Mouse (Mus musculus) hindbrain, embryonic 10.5 days (tissue): ENCODE measurements around the gene Ssh2. TPM values are rescaled to one million over a fixed set of nuclear protein-coding genes. Genes with fewer than 3 reads are reported as not detected.
"Not testable (repeated sequence)": the region's sequence is repeated elsewhere in the genome, so short reads cannot be mapped to it uniquely, and the experiment has no call there.

Experiments
- DNase-seq: peaks from one replicate; pipeline ENCODE4 v3.0.0-alpha.2; 2017; ENCODE audit warnings: low spot score
- H3K27ac ChIP-seq: fragments of 300-500 bp; sonication (generic); 2 replicates; pipeline ENCODE4 v1.5.1; 2016; ENCODE audit warnings: mild to moderate bottlenecking, moderate library complexity
- H3K27me3 ChIP-seq: fragments of 300-500 bp; sonication (generic); 2 replicates; pipeline ENCODE4 v1.6.1; 2016; ENCODE audit warnings: mild to moderate bottlenecking; ENCODE audit not compliant: poor library complexity, insufficient read depth, severe bottlenecking
- H3K36me3 ChIP-seq: fragments of 300-500 bp; sonication (generic); 2 replicates; pipeline ENCODE4 v1.6.1; 2016; ENCODE audit warnings: mild to moderate bottlenecking, moderate library complexity
- H3K4me1 ChIP-seq: fragments of 300-500 bp; sonication (generic); replicated peaks from 2 replicates; pipeline ENCODE4 v1.6.1; 2016; ENCODE audit warnings: mild to moderate bottlenecking
- H3K4me3 ChIP-seq: fragments of 300-500 bp; sonication (generic); 2 replicates; pipeline ENCODE4 v1.5.1; 2016; ENCODE audit warnings: mild to moderate bottlenecking, moderate library complexity
- H3K9me3 ChIP-seq: fragments of 300-500 bp; sonication (generic); 2 replicates; pipeline ENCODE4 v1.6.1; 2016; ENCODE audit warnings: mild to moderate bottlenecking, moderate library complexity
- WGBS: fragments of 180-500 bp; shearing (Covaris S2); methylation state at CpG from one replicate; pipeline ENCODE4 v1.1.7; 2016; 5-methylcytosine and 5-hydroxymethylcytosine counted together
- polyA plus RNA-seq: library from polyadenylated mRNA; unstranded; fragments of >200 nt; fragmentation: Nextera tagmentation; extraction: Ambion mirVana; gene quantifications from 2 replicates; pipeline ENCODE4 v1.2.1, GENCODE M21; 2016

Gene Ssh2
- polyA plus RNA-seq, 1 experiment from 2014 or later: 10.1 TPM

DNA sequence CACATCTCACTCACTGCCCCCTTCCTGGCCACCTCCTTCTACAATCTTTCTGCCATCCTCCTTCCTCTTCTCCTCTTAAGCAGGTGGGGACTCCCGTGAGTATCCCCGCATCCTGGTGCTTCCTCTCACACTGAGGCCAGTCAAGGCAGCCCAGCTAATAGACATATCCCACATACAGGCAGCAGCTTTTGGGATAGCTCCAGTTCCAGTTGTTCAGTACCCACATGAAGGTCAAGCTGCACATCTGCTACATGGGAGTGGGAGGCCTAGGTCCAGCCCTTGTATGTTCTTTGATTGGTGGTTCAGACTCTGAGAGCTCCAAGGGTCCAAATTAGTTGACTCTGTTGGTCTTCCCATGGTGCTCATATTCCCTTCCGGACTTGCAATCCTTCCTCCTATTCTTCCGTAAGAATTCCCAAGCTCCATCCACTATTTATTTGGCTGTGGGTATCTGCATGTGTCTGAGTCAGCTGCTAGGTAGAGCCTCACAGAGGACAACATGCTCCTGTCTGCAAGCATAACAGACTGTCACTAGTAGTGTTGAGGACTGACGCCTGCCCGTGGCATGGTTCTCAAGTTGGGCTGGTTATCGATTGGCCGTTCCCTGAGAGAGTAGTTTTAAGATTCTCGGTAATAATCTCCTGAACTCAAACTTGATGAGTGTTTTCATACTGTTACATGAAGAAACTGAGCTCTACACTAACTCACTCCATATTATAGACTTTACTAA is 151.6 kb downstream of the Ssh2 start:
- Histone ChIP-seq H3K4me1 (no peaks in the 10 kb centered on the region), H3K36me3 (no peaks in the 10 kb centered on the region), H3K27me3 (no peaks in the 10 kb centered on the region), H3K27ac (no peak overlapping the region), H3K9me3 (no peaks in the 10 kb centered on the region), H3K4me3 (no peak overlapping the region)
- no peak for DNase-seq
- 94% methylated on average over 9 of the region's 9 CpGs for whole genome bisulfite sequencing

DNA sequence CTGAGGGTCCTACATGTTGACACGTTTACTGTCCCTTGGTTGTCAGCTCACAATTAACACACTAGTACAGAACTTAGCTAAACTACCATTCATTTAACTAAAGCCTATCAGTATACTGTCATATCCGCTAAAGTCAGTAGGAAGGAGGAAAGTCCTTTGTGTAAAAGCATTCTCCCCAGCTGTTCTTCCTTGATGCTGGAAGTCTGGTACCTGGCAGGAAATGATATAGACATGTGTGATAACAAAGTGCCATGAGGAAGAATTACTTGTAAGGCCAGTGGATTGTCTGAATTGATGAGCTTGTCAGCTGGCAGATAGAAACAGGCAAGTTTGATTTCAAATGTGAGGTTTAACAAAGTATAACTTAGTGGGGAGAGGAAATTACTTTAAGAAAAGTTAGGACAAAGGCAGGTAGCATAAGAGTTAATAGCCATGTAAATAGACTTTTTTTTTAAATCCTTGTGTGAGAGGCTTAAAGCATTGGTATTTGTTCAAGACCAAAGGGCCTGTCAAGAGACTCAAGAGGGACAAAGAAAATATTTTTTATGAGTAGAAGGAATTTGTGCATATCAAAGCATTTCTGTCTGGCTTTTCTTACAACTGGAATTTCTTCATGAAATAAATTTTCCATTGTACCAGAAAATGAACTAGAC is 153.2 kb downstream of the Ssh2 start:
- 88% methylated on average over 2 of the region's 2 CpGs for WGBS

DNA sequence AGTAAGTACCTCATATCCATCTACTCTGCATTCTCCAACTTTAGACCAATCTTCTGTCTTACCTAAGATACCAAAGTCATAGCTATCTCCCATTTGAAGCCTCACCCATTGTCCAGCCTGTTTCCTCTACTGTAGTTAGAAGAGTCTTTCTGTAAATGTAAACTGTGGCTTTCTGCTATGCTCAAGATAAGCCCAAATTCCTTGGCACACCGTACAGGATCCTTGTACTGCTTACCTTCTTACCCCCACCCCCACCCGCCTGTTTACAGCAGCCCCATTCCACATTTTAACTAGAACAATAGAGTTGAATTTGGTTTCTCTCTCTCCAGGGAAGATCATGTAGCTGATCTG is 153.7 kb downstream of the Ssh2 start:
- Histone ChIP-seq H3K9me3 (no peaks in the 10 kb centered on the region), H3K4me1 (no peaks in the 10 kb centered on the region), H3K27me3 (no peaks in the 10 kb centered on the region), H3K36me3 (no peaks in the 10 kb centered on the region), H3K27ac (no peak overlapping the region), H3K4me3 (no peak overlapping the region)
- no peak for DNase-seq
- 86% methylated on average over 2 of the region's 2 CpGs for WGBS

More for the DNA sequence above, 153.2 kb downstream of the Ssh2 start:
- H3K27ac ChIP-seq: no peak overlapping the region
- no peak for DNase-seq
- H3K4me1 ChIP-seq: no peaks in the 10 kb centered on the region
- no peak overlapping the region for H3K4me3 ChIP-seq
- H3K36me3 ChIP-seq: no peaks in the 10 kb centered on the region
- H3K27me3 ChIP-seq: no peaks in the 10 kb centered on the region
- H3K9me3 ChIP-seq: no peaks in the 10 kb centered on the region

DNA sequence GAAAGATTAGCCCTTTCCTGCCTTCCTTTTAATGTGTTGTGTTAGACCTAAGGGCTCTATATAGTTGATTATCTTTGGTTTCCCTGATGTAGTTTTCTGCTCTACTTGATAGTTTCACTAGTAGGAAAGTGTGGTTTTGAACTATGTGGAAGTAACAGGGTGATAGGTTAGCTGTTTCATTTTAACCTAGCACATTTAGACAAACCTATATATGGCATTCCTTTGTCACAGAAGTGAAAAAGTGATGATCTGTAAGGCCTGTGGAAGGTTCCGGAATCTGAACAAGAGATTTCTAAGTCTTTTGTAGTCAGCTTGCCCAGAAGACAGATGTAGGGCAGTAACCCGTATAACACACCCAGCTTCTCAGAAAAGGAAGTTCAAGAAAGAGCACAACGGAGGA is 155.0 kb downstream of the Ssh2 start:
- Histone ChIP-seq H3K4me3 (no peak overlapping the region), H3K36me3 (no peaks in the 10 kb centered on the region), H3K4me1 (no peaks in the 10 kb centered on the region), H3K27me3 (no peaks in the 10 kb centered on the region), H3K9me3 (no peaks in the 10 kb centered on the region), H3K27ac (no peak overlapping the region)
- 90% methylated on average over 3 of the region's 3 CpGs for WGBS
- no peak for DNase-seq

DNA sequence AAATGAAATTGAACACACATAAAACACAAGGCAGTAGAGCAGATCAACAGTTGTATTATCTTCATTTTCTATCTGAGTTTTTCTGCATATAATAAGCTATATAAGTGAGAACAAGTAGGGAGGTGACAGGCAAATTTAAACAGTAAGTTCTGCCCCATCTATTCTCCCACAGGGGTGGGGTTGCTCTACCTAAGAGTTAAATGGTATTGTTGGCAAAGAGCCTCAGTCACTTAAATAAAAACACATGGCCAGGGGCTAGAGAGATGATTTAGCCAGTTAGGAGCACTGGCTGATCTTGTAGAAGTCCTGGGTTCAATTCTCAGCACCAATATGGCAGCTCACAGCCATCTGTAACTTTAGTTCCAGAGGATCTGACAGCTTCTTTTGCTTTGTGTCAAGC is 155.6 kb downstream of the Ssh2 start:
- no peak overlapping the region for H3K27ac ChIP-seq
- no peak for DNase-seq
- H3K4me1 ChIP-seq: no peaks in the 10 kb centered on the region
- H3K27me3 ChIP-seq: no peaks in the 10 kb centered on the region
- H3K36me3 ChIP-seq: no peaks in the 10 kb centered on the region
- H3K4me3 ChIP-seq: no peak overlapping the region
- H3K9me3 ChIP-seq: no peaks in the 10 kb centered on the region

DNA sequence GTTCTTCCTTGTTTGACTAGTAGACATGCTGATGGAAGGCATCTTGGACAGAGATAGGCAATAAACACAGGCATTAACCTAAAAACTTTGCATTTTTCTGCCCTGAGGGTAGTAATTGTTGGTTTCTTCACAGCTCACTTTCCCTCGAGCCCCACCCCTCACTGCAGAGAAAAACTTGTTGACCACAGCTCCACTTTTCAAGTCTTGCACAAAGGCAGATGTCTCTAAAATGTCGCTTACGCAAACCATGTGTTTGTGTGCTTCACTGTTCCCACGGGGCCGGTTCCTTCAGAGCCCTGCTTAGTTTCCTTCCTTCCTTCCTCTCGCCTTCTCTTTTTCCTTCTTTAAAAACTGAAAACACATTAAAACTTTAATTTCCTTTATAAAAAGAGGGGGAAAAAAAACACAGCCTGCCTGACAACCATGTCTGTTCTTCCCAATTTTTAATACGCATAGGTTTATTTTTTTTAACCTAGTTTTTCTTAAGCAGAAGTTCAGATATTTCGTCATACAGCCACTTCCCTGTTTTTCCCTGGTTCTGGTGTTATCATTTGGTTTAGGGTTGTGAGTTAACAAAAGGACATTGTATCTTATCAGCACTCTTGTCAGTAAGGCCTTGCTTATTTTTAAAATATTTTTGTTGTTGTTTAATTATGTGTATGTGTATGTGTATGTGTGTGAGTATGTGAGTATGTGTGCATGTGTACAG is 156.3 kb downstream of the Ssh2 start:
- 67% methylated on average over 8 of the region's 8 CpGs for WGBS
- no peak overlapping the region for H3K4me3 ChIP-seq
- no peak overlapping the region for H3K27ac ChIP-seq
- no peaks in the 10 kb centered on the region for H3K4me1 ChIP-seq
- H3K9me3 ChIP-seq: no peaks in the 10 kb centered on the region
- no peaks in the 10 kb centered on the region for H3K36me3 ChIP-seq
- DNase-seq: no peak
- no peaks in the 10 kb centered on the region for H3K27me3 ChIP-seq

DNA sequence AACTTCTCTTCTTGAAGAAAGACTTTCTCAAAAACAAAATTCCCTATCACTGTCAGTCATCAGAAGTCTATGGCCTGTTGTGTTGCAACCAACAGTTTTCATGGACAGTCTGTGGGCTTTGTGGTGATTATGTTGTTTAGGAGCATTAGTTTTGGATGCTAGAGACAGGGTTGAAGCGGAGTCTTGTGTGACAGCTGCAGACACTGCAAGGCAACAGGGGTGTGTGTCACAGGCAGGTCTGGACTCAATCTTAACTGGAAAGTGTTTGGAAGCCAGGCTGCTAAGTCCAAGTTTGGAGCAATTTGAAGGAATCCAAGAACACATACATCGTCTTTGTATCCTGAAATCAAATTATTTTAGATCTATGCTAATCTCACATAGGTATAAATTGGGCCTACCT is 162.5 kb downstream of the Ssh2 start:
- H3K9me3 ChIP-seq: no peaks in the 10 kb centered on the region
- H3K36me3 ChIP-seq: 0 out of 2 replicates have a peak, but pooled peaks cover 3% of the 10 kb centered on the region
- H3K27ac ChIP-seq: no peak overlapping the region
- no peak for DNase-seq
- WGBS: 91% methylated on average over 2 of the region's 2 CpGs
- no peak overlapping the region for H3K4me3 ChIP-seq
- H3K4me1 ChIP-seq: no peaks in the 10 kb centered on the region
- H3K27me3 ChIP-seq: no peaks in the 10 kb centered on the region

DNA sequence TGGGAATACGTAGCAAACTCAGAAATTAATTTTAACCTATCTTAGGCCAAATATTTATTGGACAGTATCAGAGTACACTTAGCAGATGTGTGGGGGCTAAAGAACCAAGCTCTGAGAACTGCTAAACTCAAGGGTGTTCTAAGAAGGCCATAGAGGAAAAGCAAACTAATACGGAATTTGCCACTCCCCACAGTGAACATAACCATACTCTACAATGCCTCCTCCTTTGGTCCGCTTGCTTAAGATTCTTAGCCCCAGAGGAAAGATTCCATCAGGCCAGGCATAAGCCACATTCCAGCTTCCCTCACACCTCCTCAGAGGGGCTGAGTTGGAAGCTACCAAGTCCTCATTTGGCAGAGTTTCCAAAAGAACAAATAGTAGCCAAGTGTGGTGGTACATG is 165.1 kb downstream of the Ssh2 start:
- no peak for DNase-seq
- no peaks in the 10 kb centered on the region for H3K9me3 ChIP-seq
- H3K27ac ChIP-seq: no peak overlapping the region
- no peaks in the 10 kb centered on the region for H3K4me1 ChIP-seq
- no peaks in the 10 kb centered on the region for H3K27me3 ChIP-seq
- WGBS: 81% methylated on average over 3 of the region's 3 CpGs
- H3K4me3 ChIP-seq: no peak overlapping the region
- 0 out of 2 replicates have a peak, but pooled peaks cover 3% of the 10 kb centered on the region for H3K36me3 ChIP-seq

DNA sequence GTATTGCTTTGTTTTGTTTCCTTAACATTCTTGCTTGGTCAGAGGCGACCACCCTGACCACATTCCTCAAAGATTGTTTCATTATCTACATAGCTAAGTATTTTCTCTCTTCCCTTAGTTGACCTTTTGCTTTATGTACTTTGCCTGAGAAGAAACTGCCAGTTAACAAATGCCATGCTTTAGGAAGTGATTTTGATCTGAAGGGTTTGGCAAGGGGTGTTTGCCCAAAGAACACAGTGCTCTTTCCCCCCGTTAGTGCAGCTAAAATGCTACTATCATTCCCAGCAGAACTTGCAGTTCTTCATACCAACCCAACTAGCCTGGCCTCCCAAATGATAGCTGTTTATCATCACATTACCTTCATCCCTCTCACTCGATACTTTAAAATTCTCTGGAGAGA is 168.1 kb downstream of the Ssh2 start:
- H3K4me3 ChIP-seq: no peak overlapping the region
- H3K9me3 ChIP-seq: no peaks in the 10 kb centered on the region
- no peak for DNase-seq
- H3K36me3 ChIP-seq: 0 out of 2 replicates have a peak, but pooled peaks cover 9% of the 10 kb centered on the region
- H3K4me1 ChIP-seq: no peaks in the 10 kb centered on the region
- 88% methylated on average over 3 of the region's 3 CpGs for WGBS
- no peaks in the 10 kb centered on the region for H3K27me3 ChIP-seq
- no peak overlapping the region for H3K27ac ChIP-seq

DNA sequence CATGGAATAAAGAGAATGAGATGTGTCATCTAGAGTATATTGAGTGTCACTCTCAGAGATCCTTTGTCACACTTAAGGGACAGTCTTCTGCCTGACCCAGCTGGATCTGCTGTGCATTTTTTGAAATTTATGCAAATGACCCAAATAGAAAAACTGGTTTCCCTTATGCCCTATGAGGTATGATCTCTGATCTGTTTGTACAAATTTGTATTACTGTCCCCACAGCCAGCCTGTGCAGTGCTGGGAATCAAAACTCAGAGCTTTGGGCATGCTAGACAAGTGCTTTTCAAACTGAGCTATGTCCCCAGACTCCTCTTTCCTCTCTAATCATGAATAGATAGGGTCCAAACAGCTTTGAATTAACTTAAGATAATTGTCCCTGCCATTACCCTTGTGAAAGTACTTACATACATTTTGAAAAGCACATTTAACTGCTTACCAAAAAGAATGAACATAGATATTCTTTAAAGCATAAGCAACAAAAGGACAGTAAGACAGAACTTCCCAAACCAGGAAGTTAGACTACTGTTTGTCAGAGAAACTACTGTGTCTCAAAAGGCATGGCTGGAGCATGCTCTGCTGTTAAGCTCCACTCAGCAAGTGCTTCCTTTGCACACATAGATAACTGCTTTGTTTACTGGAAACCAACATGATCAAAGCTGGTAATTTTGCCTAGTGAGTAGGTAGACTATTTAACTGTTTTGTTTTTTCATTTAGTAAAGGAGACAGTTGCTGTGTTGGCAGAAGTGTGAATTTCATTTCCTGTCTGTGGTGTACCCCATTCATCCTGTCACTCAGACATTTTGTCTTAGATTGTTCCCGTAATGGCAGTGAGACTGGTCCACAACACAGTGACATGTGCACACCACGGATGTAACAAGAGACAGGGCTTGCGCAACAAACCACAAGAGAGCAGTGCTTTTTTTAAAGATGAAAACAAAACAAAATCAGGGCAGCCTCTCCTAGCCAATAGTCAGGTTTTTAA is 169.9 kb downstream of the Ssh2 start:
- 67% methylated on average over 3 of the region's 3 CpGs for WGBS
- no peak for DNase-seq

DNA sequence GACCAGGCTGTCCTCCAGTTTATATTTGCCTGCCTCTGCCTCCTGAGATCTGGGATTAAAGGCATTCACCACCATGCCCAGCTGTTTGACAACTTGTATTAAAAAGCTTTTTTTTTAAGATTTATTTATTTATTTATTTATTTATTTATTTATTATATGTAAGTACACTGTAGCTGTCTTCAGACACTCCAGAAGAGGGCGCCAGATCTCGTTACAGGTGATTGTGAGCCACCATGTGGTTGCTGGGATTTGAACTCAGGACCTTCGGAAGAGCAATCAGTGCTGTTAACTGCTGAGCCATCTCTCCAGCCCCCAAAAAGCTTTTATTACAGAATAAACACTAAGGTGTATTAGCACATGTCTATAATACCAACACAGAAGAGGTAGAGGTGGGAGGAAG is 172.1 kb downstream of the Ssh2 start:
- 80% methylated on average over 3 of the region's 3 CpGs for WGBS
- not testable (repeated sequence) for H3K4me3 ChIP-seq, H3K4me1 ChIP-seq, H3K27me3 ChIP-seq, H3K36me3 ChIP-seq, H3K27ac ChIP-seq, H3K9me3 ChIP-seq, DNase-seq

More for the DNA sequence above, 169.9 kb downstream of the Ssh2 start:
- Histone ChIP-seq H3K4me1 (no peaks in the 10 kb centered on the region), H3K27me3 (no peaks in the 10 kb centered on the region), H3K9me3 (no peaks in the 10 kb centered on the region), H3K4me3 (no peak overlapping the region), H3K36me3 (0 out of 2 replicates have a peak, but pooled peaks cover 6% of the 10 kb centered on the region), H3K27ac (no peak overlapping the region)

DNA sequence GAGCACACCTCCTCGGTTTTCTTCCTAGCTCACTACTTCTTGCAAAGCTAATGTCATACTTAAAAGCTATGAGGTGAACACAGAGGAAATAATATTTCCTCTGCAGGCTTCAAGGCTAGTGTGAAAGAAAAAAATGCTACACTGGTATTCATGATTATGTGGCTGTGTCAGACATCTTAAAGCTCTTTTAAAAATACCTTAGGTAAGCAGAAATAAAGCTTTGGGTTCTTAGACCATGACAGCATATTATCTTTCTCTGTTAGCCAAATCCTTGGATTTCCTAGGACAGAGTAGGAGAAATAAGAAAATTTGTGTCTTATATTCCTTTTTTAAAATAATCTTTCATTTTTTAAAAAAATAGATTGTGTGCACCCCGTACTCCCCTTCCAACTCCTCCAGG is 179.5 kb downstream of the Ssh2 start:
- Histone ChIP-seq H3K9me3 (no peaks in the 10 kb centered on the region), H3K27me3 (no peaks in the 10 kb centered on the region), H3K4me3 (no peak overlapping the region), H3K4me1 (no peaks in the 10 kb centered on the region), H3K27ac (no peak overlapping the region), H3K36me3 (peaks cover 12% of the 10 kb centered on the region)
- 85% methylated on average over 2 of the region's 2 CpGs for WGBS
- no peak for DNase-seq
